Mouse (Mus musculus) right cerebral cortex, postnatal 14 days (tissue): Measurements from ENCODE around the gene Ccl22.

Source experiments
- DNase-seq: peaks from one replicate; pipeline ENCODE4 v3.0.0; 2022

Ccl22 gene

DNA sequence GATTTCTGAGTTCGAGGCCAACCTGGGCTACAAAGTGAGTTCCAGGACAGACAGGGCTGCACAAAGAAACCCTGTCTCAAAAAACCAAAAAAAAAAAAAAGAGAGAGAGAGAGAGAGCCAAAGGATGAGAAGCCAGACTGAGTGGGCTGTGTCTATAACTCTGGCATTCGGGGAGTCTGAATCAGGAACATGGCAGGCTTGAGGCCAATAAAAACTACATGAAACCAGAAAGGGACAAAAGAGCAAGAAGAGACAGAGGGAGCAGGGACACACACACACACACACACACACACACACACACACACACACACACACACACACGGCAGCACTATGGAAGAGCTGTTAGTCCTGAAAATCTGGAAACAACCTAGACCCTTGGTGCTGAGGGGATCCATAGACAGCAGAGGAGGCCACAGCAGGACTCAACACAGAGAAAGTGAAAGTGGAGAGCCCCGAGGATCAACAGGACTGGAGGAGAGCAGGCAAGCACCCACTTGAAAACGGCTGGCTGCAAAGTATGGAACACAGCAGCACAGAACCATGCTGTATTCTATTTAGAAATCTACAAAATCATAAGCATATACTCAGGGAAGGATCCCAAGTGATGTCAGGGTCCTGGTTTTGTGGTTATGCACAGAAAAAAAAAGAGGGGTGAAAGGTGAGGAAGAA, 9.8 kb upstream of the Ccl22 start:
- no peak for DNase-seq

- no peak for DNase-seq
Observed at GRCm38 (mm10) chr8:94739829-94740228, 5.6 kb upstream of the Ccl22 start.

DNA sequence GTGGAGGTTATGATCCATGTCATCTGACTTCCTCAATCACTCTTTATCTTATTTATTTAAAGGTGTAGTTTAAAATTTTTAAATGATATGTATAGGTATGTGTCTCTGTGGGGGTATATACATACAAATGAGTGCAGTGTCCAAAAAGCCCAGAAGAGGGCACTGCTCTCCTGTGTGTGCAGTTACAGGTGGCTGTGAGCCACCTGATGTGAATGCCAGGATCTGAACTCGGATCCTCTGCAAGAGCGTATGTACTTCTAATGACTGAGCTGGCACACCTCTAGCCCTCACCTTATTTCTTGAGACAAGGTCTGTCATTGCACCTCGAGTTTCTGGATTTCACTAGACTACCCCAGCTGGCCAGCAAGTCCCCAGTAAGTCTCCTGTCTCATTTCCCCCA, 4.8 kb upstream of the Ccl22 start:
- DNase-seq, result no peak

GRCm38 (mm10) chr8:94741726-94742125, 3.7 kb upstream of the Ccl22 start:
- DNase-seq, result no peak

DNA sequence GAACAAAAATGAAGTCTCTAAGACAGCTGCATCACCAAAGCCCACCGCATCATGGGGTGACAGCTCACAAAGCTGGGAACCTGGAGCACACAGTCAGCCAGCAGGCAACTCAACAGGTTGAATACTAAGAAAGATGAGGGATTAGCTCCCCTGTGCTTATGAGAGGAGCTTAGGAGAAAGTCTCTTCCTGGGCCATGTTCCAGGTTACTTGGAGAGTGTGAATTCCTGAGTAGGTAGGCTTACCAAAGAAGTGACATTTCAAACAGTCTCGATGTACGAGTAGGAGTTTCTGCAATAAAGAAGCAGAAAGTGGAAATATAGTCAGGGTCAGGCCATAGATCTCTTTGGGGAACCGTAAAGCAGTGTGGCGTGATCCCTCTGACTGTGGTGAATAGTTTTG, 906 bp upstream of the Ccl22 start:
- no peak for DNase-seq

DNA sequence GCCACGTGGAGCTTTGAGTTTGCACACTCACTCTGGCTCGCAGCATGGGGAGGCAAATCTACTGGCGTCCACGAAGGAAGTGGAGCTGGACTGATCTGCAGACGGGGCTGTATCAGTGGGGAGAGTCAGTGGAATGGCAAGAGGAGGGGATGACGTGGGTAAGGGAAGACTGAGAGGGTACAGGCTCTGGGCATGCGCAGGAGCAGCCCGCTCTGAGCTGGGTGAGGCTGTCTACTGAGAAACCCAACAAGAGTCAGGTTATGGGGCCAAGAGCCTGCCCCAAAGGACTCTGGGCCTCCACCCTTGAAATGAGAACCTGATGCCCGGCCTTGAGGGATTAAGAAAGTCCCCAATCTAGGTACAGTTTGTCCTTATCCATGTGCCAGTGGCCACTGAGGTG, 418 bp upstream of the Ccl22 start:
- DNase-seq, result no peak

DNA sequence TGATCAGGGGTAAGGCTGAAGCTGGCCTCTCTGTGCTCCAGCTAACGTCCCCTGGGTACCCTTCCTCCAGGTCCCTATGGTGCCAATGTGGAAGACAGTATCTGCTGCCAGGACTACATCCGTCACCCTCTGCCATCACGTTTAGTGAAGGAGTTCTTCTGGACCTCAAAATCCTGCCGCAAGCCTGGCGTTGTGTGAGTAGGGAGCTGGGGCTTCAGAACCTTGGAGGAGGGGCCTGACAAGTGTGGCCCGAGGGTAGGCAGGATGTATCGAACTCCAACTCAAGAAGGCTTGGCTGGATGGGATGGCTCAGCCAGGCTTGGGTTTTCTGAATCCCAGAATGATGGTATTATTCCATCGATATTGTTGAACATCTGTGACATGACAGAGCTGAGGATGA, 1.4 kb downstream of the Ccl22 start:
- DNase-seq, result no peak

- no peak for DNase-seq
Observed at GRCm38 (mm10) chr8:94748363-94748762, 3.0 kb downstream of the Ccl22 start.

- DNase-seq, result no peak
Observed at GRCm38 (mm10) chr8:94749942-94750341, 4.6 kb downstream of the Ccl22 start.

- no peak for DNase-seq
Observed at GRCm38 (mm10) chr8:94751023-94751849, 5.8 kb downstream of the Ccl22 start.

- no peak for DNase-seq
Observed at GRCm38 (mm10) chr8:94754006-94754405, 8.6 kb downstream of the Ccl22 start.

- no peak for DNase-seq
Observed at GRCm38 (mm10) chr8:94754486-94754885, 9.1 kb downstream of the Ccl22 start.

GRCm38 (mm10) chr8:94767035-94767434, 21.6 kb downstream of the Ccl22 start:
- no peak for DNase-seq

DNA sequence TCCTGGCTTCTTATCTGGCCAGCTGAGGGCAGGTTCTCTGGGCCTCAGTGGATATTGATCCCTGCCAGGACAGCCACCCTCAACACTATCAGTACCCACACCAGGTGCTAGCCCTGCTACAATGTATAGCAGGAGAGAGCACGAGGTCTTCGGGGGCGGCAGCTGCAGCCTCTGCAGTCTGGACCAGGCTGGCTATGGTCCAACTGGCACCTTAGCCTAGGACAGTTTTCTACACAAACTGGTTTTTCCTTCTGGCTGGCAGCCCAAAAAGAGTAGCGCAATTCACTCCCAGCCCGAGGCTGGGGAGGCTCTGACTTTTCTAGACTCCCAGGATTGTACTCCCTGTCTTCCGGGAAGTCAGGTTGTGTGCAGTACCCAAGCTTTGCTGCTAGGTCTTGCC, 25.6 kb downstream of the Ccl22 start:
- peak; percentile 47 for DNase-seq

DNA sequence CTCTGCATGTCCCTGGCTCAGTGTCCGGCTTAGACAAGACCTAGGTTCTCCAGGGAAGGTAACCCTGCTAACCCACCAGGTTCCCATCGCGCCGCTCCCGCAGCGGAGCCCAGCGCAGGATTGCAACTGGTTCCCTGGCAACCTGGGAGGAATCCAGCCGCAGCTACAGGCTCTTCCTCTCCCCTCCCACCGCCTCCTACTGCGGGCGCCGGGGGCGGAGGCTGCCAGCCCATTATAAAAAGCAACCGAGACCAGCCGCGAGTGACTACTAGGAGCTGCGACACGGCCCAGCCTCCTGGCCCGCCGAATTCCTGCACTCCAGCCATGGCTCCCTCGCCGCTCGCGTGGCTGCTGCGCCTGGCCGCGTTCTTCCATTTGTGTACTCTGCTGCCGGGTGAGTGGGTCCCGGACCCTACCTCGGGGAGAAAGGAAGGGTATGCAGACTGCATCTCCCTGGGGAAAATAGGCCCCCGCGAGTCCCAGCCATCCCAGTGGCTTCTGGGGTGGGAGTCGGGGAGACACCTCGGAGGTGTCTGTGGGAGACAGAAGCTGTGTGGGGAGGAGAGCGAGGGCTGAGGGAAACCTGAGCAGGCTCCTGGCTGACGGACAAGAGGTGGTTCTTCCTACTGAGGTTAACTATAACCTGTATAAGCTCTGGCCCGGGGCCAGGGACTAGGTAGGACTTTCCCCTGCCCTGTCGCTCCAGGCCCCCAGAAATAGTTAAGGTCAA, 26.7 kb downstream of the Ccl22 start, which contains the start of gene Cx3cl1:
Cx3cl1 (plus strand) TSS at position 69 of the 730 bp plus-strand sequence.
- peak; percentile 86 for DNase-seq

- peak; percentile 36 for DNase-seq
Observed at GRCm38 (mm10) chr8:94773048-94773447, 27.7 kb downstream of the Ccl22 start.

GRCm38 (mm10) chr8:94773700-94774171, 28.3 kb downstream of the Ccl22 start:
- DNase-seq, result peak; percentile 72

DNA sequence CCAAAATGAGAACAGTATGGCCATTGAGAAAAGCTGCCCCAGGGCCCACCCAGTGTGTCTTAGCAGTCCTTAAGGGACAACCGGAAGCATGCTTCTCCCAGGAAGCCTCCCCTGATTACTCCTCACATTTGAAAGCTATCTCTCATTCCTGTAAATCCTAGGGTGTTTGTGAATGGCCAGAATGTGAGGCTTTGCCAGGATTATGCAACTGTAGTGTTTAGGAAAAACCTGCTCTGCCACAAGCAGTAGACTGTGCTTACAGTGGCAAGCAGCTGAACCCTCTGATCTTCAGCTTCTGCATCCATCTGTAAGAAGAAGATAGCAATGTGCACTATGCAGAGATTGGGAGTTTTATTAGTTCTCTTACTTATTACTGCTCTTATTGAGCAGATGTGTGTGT, 29.2 kb downstream of the Ccl22 start:
- no peak for DNase-seq

GRCm38 (mm10) chr8:94776346-94776745, 31.0 kb downstream of the Ccl22 start:
- DNase-seq, result no peak

DNA sequence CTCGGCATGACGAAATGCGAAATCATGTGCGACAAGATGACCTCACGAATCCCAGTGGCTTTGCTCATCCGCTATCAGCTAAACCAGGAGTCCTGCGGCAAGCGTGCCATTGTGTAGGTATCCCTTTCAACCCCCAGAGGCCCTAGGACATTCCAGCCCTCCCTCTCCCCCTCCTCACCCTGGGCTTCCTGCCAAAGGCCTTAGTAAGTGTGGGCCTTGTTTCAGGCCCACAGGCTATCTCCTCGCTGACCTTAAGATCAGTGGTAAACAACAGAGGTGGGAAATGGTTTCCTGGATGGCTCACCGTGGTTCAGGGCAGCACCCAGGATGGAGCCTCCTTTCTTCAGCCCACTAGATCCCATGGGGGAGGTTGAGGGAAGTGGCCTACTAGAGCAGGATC, 32.6 kb downstream of the Ccl22 start:
- no peak for DNase-seq

DNA sequence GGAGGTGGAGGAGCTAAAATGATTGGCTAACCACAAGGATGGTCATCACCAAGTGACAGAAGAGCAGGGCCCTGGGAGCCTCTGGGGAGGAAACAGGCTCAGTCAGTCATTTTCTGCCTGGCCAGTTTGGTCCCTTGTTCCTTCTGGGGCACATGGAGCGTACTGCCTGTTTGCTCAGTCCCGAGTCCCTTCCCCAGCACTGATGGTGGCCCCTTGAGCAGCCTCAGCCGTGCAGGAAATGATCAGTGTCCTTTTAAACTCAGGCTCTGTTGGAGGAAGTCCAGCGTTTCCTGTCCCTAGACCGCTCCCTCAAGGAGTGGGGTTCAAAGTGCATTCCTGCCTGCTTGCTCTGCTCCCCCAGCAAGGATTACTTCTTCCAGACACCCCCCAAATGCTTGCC, 33.1 kb downstream of the Ccl22 start:
- no peak for DNase-seq

GRCm38 (mm10) chr8:94778895-94779533, 33.6 kb downstream of the Ccl22 start:
- no peak for DNase-seq
